Mouse (Mus musculus): ENCODE measurements around the gene Dscaml1.

GRCm38 (mm10) chr9:45788405-45788804 lies 362.0 kb downstream of the Dscaml1 start:
- TF ChIP-seq CTCF (IDR thresholded peaks at IDR 0.05; ENCODE audit: control insufficient read depth, insufficient read depth, insufficient replicate concordance, low read depth, low read length) (no peak), POLR2A (IDR thresholded peaks at IDR 0.05; ENCODE audit: control insufficient read depth, low read depth, low read length) (no peak)
